Mouse (Mus musculus) inflammation-experienced regulatory T-cells (primary cell): ENCODE results near the gene Krt12. TPM values are rescaled to one million over a fixed set of nuclear protein-coding genes. Genes with fewer than 3 reads are reported as not detected.

ENCODE experiments used
- polyA plus RNA-seq, 2 experiments: library from polyadenylated mRNA; unstranded; fragments of 100-300 nt; shearing (Covaris generic); gene quantifications; one replicate each; pipeline ENCODE4 v1.2.1; 2017

The Krt12 gene
- polyA plus RNA-seq, result under 1 TPM in 1 of 2 experiments, not detected in 1; 0.22 TPM

DNA sequence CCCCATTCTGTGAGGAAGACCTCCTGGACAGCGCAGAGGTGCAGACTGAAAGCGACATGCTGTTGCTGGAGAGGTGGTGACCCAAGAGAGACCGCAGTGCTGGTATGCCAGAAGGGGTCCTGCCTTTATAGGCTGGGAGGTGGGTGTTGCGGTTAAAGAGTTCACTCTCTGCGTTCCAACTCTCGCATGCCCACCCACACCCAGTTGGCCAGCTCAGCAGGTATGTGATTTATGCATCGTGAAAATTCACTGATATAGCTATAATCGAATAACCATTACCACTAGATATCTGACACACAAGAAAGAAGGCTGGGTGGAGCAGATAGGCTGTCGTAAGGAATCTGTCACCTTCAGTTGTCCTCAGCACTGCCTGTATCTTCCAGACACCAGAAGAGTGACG lies at the start of gene Krt12:
Gene Krt12 (minus strand): TSS at position 101 of the 400 bp plus-strand sequence.

DNA sequence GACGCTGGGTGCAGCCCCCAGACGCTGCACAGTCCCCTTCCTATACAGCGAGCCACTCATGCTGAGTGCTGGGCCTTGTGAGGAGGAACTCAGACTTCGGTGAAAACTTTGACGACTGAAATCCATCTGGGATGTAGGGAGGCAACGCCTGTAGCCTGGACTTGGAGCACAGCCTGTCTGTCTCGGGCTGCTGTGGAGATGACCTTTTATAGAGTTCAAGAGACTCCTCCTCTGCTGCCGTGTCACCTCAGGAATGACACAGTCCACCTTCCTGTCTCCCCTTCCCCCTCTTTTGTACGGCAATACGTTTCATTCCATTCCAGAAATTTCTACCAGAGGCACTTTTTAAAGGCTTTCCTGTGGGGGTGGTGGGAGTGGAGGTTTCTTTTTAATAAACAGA lies 15.9 kb upstream of the Krt12 start, which contains the start of gene Krt20:
Gene Krt20 (minus strand): TSS at position 179 of the 400 bp plus-strand sequence.

DNA sequence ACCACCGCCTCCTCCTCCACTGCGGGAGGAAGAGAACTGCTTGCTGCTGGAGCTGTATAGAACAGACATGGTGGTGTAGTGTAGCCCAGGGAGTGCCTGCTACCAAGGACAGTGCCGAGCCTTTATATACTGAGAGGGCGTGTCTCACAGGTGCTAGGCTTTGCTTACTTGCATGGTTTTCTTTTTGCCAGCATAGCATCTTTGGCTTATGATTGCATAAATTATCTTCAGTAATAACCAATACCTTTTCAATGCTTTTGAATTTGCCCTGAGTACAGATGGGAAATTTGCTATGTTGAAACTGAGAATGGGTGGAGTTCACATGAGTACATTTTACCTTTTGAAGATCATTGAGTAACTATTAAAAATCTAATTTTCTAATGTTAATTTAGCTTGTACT lies 32.8 kb downstream of the Krt12 start, which contains the start of gene Krt10:
Gene Krt10 (minus strand): TSS at position 101 of the 400 bp plus-strand sequence.

DNA sequence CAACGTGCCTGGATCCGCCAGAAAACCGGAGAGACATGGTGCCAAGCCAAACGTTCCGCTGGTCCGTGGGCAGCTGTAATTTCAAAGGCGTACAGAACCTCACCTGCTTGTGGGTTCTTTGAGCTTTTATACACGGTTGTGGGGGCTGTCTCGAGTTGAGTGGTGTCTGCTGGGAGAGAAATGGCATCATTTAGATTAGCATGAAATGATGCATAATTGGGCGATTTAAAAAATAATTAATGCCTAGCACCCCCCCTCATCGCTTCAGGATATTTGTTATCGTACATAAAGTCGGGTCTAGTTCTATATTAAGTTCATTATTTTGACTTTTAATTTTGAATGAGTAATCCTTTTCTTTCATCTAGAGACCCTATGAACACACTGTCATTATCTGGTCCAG lies 47.3 kb downstream of the Krt12 start, which contains the start of gene Krt28:
Gene Krt28 (minus strand): TSS at position 101 of the 400 bp plus-strand sequence.

Other genes with a start within 250 kb of the Krt12 start
- 100 to 1,000 TPM; 155 to 167 TPM for gene Smarce1, start 191.2 kb downstream of the Krt12 start, polyA plus RNA-seq
- gene Krt222, start 178.2 kb downstream of the Krt12 start, polyA plus RNA-seq, result 1 to 10 TPM; 1.5 to 1.9 TPM
- gene Krt24, start 137.0 kb downstream of the Krt12 start, polyA plus RNA-seq, result under 1 TPM; 0.14 to 0.15 TPM
- under 1 TPM; 0.11 to 0.92 TPM for gene Krt25, start 99.3 kb downstream of the Krt12 start, polyA plus RNA-seq
- under 1 TPM in 1 of 2 experiments, not detected in 1; 0.77 TPM for gene Krt26, start 84.3 kb downstream of the Krt12 start, polyA plus RNA-seq
- under 1 TPM in 1 of 2 experiments, not detected in 1; 0.48 TPM for gene Krt27, start 71.2 kb downstream of the Krt12 start, polyA plus RNA-seq
- gene Krt28, start 47.4 kb downstream of the Krt12 start, polyA plus RNA-seq, result under 1 TPM in 1 of 2 experiments, not detected in 1; 0.18 TPM
- gene Krt10, start 32.9 kb downstream of the Krt12 start, polyA plus RNA-seq, result 10 to 100 TPM; 13.0 to 18.0 TPM
- gene Krt20, start 15.9 kb upstream of the Krt12 start, polyA plus RNA-seq, result under 1 TPM in 1 of 2 experiments, not detected in 1; 0.15 TPM
- gene Krt23, start 70.9 kb upstream of the Krt12 start, polyA plus RNA-seq, result under 1 TPM; 0.71 to 0.82 TPM
- not detected for gene Krt39, start 99.1 kb upstream of the Krt12 start, polyA plus RNA-seq
- not detected for gene Krt40, start 120.9 kb upstream of the Krt12 start, polyA plus RNA-seq
- not detected for gene Krtap3-3, start 128.6 kb upstream of the Krt12 start, polyA plus RNA-seq
- gene Krtap3-2, start 134.6 kb upstream of the Krt12 start, polyA plus RNA-seq, result 1 to 10 TPM in 1 of 2 experiments, not detected in 1; 3.5 TPM
- under 1 TPM in 1 of 2 experiments, not detected in 1; 0.60 TPM for gene Gm11939, start 137.2 kb upstream of the Krt12 start, polyA plus RNA-seq
- not detected for gene Krtap3-1, start 144.4 kb upstream of the Krt12 start, polyA plus RNA-seq
- under 1 TPM in 1 of 2 experiments, not detected in 1; 0.55 TPM for gene Krtap1-5, start 158.8 kb upstream of the Krt12 start, polyA plus RNA-seq
- 1 to 10 TPM in 1 of 2 experiments, under 1 TPM in 1; 0.61 to 1.2 TPM for gene Krtap1-4, start 161.4 kb upstream of the Krt12 start, polyA plus RNA-seq
- not detected for gene Krtap1-3, start 169.1 kb upstream of the Krt12 start, polyA plus RNA-seq
- gene Krtap9-3, start 175.8 kb upstream of the Krt12 start, polyA plus RNA-seq, result under 1 TPM in 1 of 2 experiments, not detected in 1; 0.31 TPM
- not detected for gene Gm11938, start 181.0 kb upstream of the Krt12 start, polyA plus RNA-seq
- not detected for gene Gm11937, start 187.9 kb upstream of the Krt12 start, polyA plus RNA-seq
- not detected for gene Krtap2-4, start 192.6 kb upstream of the Krt12 start, polyA plus RNA-seq
- not detected for gene Gm11562, start 198.2 kb upstream of the Krt12 start, polyA plus RNA-seq
- under 1 TPM in 1 of 2 experiments, not detected in 1; 0.20 TPM for gene Krtap4-1, start 206.0 kb upstream of the Krt12 start, polyA plus RNA-seq
- not detected for gene Krtap4-2, start 212.8 kb upstream of the Krt12 start, polyA plus RNA-seq
- under 1 TPM in 1 of 2 experiments, not detected in 1; 0.16 TPM for gene Krtap4-7, start 221.8 kb upstream of the Krt12 start, polyA plus RNA-seq
- not detected for gene Gm11555, start 228.0 kb upstream of the Krt12 start, polyA plus RNA-seq
- gene Gm11563, start 236.7 kb upstream of the Krt12 start, polyA plus RNA-seq, result not detected
- not detected for gene Krtap4-6, start 243.7 kb upstream of the Krt12 start, polyA plus RNA-seq